Mouse (Mus musculus) CH12.LX (cell line): ENCODE measurements around the gene Inpp5a.

Experiments used
- CTCF ChIP-seq, 2 experiments: IDR thresholded peaks in 1 of 2; conservative IDR thresholded peaks in 1 of 2; 2 replicates each; pipeline ENCODE4 v1.5.1; 2011 to 2012; ENCODE audit warnings: low read depth in 2 of 2, low read length in 2 of 2, improper control_type of control experiment in 1 of 2, inconsistent platforms in 1 of 2, mild to moderate bottlenecking in 1 of 2, moderate library complexity in 1 of 2
- ELF1 ChIP-seq: IDR thresholded peaks from 2 replicates; pipeline ENCODE4 v1.6.1; 2014; ENCODE audit warnings: low read depth, mild to moderate bottlenecking, inconsistent platforms, low read length, improper control_type of control experiment
- HCFC1 ChIP-seq: IDR thresholded peaks from 2 replicates; pipeline ENCODE4 v1.6.1; 2012; ENCODE audit warnings: low read depth, mild to moderate bottlenecking, inconsistent platforms, low read length, improper control_type of control experiment
- JUND ChIP-seq: conservative IDR thresholded peaks from 2 replicates; pipeline ENCODE4 v1.6.1; 2011; ENCODE audit warnings: low read depth, low read length, improper control_type of control experiment
- MAX ChIP-seq: IDR thresholded peaks from 2 replicates; pipeline ENCODE4 v1.6.1; 2011; ENCODE audit warnings: low read length, improper control_type of control experiment
- MEF2A ChIP-seq: IDR thresholded peaks from 2 replicates; pipeline ENCODE4 v1.6.1; 2014; ENCODE audit warnings: low read depth, mild to moderate bottlenecking, inconsistent platforms, low read length, improper control_type of control experiment, borderline replicate concordance
- POLR2A ChIP-seq: IDR thresholded peaks from 2 replicates; pipeline ENCODE4 v1.6.1; 2011; ENCODE audit warnings: low read depth, mild to moderate bottlenecking, improper control_type of control experiment, low read length
- TBP ChIP-seq: conservative IDR thresholded peaks from 2 replicates; pipeline ENCODE4 v1.6.1; 2011; ENCODE audit warnings: low read depth, low read length, improper control_type of control experiment
- TCF12 ChIP-seq: IDR thresholded peaks from 2 replicates; pipeline ENCODE4 v1.6.1; 2014; ENCODE audit warnings: low read depth, mild to moderate bottlenecking, inconsistent platforms, low read length, improper control_type of control experiment
- UBTF ChIP-seq: IDR thresholded peaks from 2 replicates; pipeline ENCODE4 v1.6.1; 2012; ENCODE audit warnings: low read depth, mild to moderate bottlenecking, inconsistent platforms, low read length, improper control_type of control experiment, moderate library complexity
- USF2 ChIP-seq: conservative IDR thresholded peaks from 2 replicates; pipeline ENCODE4 v1.6.1; 2011; ENCODE audit warnings: low read depth, low read length, improper control_type of control experiment
- ZKSCAN1 ChIP-seq: IDR thresholded peaks from 2 replicates; pipeline ENCODE4 v1.6.1; 2012; ENCODE audit warnings: low read depth, inconsistent platforms, low read length, improper control_type of control experiment, borderline replicate concordance

GRCm38 (mm10) chr7:139591311-139591710, 202.4 kb downstream of the Inpp5a start:
- TF ChIP-seq ELF1 (no peak), USF2 (no peak), TBP (no peak), CTCF (conservative IDR thresholded peaks at IDR 0.05 in 1 of 2, IDR thresholded peaks at IDR 0.05 in 1 of 2; ENCODE audit: low read depth in 2 of 2, low read length in 2 of 2) (no peak), HCFC1 (no peak), MAX (no peak), TCF12 (no peak), ZKSCAN1 (no peak), JUND (no peak), UBTF (no peak), POLR2A (no peak), MEF2A (no peak)
